Comparison of ENCODE assay signal across 8 mouse cellular contexts in genomic region chr8:12872983-12873356, GRCm38 (mm10). TPM values are rescaled to one million over a fixed set of nuclear protein-coding genes. Genes with fewer than 3 reads are reported as not detected.
DNase-seq lines count a peak whose midpoint lies in the region; ATAC-seq lines count a peak whose summit lies in the region.

No protein-coding gene starts in this region.

- no peaks in the 10 kb centered on the region for H3K9me3 ChIP-seq in heart, embryonic 16.5 days (replicated peaks; ENCODE audit: control insufficient read depth, low read length)
- no peaks in the 10 kb centered on the region for H3K9me3 ChIP-seq in hindbrain, embryonic 11.5 days (ENCODE audit: control insufficient read depth, low read length)
- H3K9me3 ChIP-seq in midbrain, embryonic 12.5 days = no peaks in the 10 kb centered on the region

- H3K4me1 ChIP-seq in heart, embryonic 16.5 days (ENCODE audit: control insufficient read depth, insufficient read depth, low read length) = peaks cover 11% of the 10 kb centered on the region
- peaks cover 4% of the 10 kb centered on the region for H3K4me1 ChIP-seq in hindbrain, embryonic 11.5 days (replicated peaks; ENCODE audit: control insufficient read depth, insufficient read depth, low read length)
- peaks cover 64% of the 10 kb centered on the region for H3K4me1 ChIP-seq in midbrain, embryonic 12.5 days

- no peak overlapping the region for H3K27ac ChIP-seq in heart, embryonic 16.5 days (ENCODE audit: low read length)
- H3K27ac ChIP-seq in hindbrain, embryonic 11.5 days (ENCODE audit: low read depth, low read length) = no peak overlapping the region
- H3K27ac ChIP-seq in midbrain, embryonic 12.5 days (replicated peaks) = 0 out of 2 replicates have a peak overlapping the region, but pooled peaks have one; percentile 7

- no peak for DNase-seq in heart, postnatal 10 days
- DNase-seq in R1 (ENCODE audit: low read depth, low spot score) = peak; percentile 78
- DNase-seq in hindbrain, embryonic 11.5 days (ENCODE audit: low spot score) = no peak
- DNase-seq in left cerebral cortex, adult 8-10 months (ENCODE audit: low spot score in 2 of 2) = no peak
- DNase-seq in layer of hippocampus, adult 8-10 months (ENCODE audit: low spot score in 2 of 2) = no peak
- DNase-seq in kidney, postnatal 36 days = no peak

- intact Hi-C loops in heart, postnatal 10 days (cut with DNase I) = no loop called here

- H3K4me3 ChIP-seq in heart, embryonic 16.5 days (ENCODE audit: low read length) = peak overlapping the region; percentile 75
- H3K4me3 ChIP-seq in hindbrain, embryonic 11.5 days (ENCODE audit: low read depth, low read length) = peak overlapping the region; percentile 45
- H3K4me3 ChIP-seq in midbrain, embryonic 12.5 days = peak overlapping the region; percentile 54

- H3K9ac ChIP-seq in heart, embryonic 16.5 days (ENCODE audit: low read length) = peak overlapping the region; percentile 68; the same call in 1 of the 2 replicates
- H3K9ac ChIP-seq in hindbrain, embryonic 11.5 days (ENCODE audit: low read depth, low read length) = no peak overlapping the region
- H3K9ac ChIP-seq in midbrain, embryonic 12.5 days (replicated peaks) = peak overlapping the region; percentile 62

- ATAC-seq in heart, embryonic 16.5 days (replicated peaks; ENCODE audit: extremely low read depth, insufficient read depth, low FRiP score) = no peak
- peak; percentile 3 for ATAC-seq in hindbrain, embryonic 11.5 days (ENCODE audit: low FRiP score)
- peak; percentile 2; the same call in 1 of the 2 replicates for ATAC-seq in midbrain, embryonic 12.5 days (ENCODE audit: low FRiP score, low read depth)

- peaks cover 11% of the 10 kb centered on the region for H3K27me3 ChIP-seq in heart, embryonic 16.5 days (ENCODE audit: control insufficient read depth, insufficient read depth, low read length)
- no peaks in the 10 kb centered on the region for H3K27me3 ChIP-seq in hindbrain, embryonic 11.5 days (ENCODE audit: control insufficient read depth, insufficient read depth, low read length)
- no peaks in the 10 kb centered on the region for H3K27me3 ChIP-seq in midbrain, embryonic 12.5 days

- 9% methylated on average over 8 of the region's 9 CpGs for whole genome bisulfite sequencing in heart, embryonic 16.5 days
- WGBS in hindbrain, embryonic 11.5 days = 8% methylated on average over 9 of the region's 9 CpGs
- under 1% methylated on average over 8 of the region's 9 CpGs for WGBS in midbrain, embryonic 12.5 days

- peak overlapping the region; percentile 97 for H3K4me2 ChIP-seq in heart, embryonic 16.5 days (ENCODE audit: low read depth, low read length)
- peak overlapping the region; percentile 69 for H3K4me2 ChIP-seq in hindbrain, embryonic 11.5 days (replicated peaks; ENCODE audit: low read depth, low read length)
- peak overlapping the region; percentile 59 for H3K4me2 ChIP-seq in midbrain, embryonic 12.5 days (replicated peaks)

- no peaks in the 10 kb centered on the region for H3K36me3 ChIP-seq in heart, embryonic 16.5 days (ENCODE audit: control insufficient read depth, insufficient read depth)
- no peaks in the 10 kb centered on the region for H3K36me3 ChIP-seq in hindbrain, embryonic 11.5 days (ENCODE audit: control insufficient read depth, insufficient read depth, low read length)
- no peaks in the 10 kb centered on the region for H3K36me3 ChIP-seq in midbrain, embryonic 12.5 days

RNA-seq across cellular contexts. Expression of gene Mcf2l, which starts 0.6 kb away (rescaled TPM):
- polyA plus RNA-seq in heart, embryonic 16.5 days (2015; fragmentation: Nextera tagmentation; extraction: Ambion mirVana) = 11.0 and 11.1 TPM in 2 replicates
- total RNA-seq in heart, postnatal 10 days (2021) = 10 to 100 TPM; 56.4 to 88.8 TPM
- 51.0 and 54.4 TPM in 2 replicates for polyA plus RNA-seq in hindbrain, embryonic 11.5 days (2014; fragmentation: Nextera tagmentation; extraction: Ambion mirVana)
- polyA plus RNA-seq in midbrain, embryonic 12.5 days (2016; fragmentation: Nextera tagmentation; extraction: Ambion mirVana) = 97.8 and 104 TPM in 2 replicates
- 100 to 1,000 TPM; 209 to 241 (median 226) TPM for total RNA-seq in left cerebral cortex, adult 8-10 months (2022)
- 100 to 1,000 TPM; 191 to 291 (median 234) TPM for total RNA-seq in layer of hippocampus, adult 8-10 months (2022)
